Mouse (Mus musculus) forebrain, postnatal 0 days (tissue): ENCODE measurements around the gene Phlpp1. TPM values are rescaled to one million over a fixed set of nuclear protein-coding genes. Genes with fewer than 3 reads are reported as not detected.

Experiments
- ATAC-seq: fragments of 200-750 bp; cut with Nextera tagmentation; 2 replicates; pipeline ENCODE4 v1.8.0; 2017; ENCODE audit warnings: mild to moderate bottlenecking, moderate library complexity
- DNase-seq: peaks from one replicate; pipeline ENCODE4 v3.0.0-alpha.2; 2015
- H3K27ac ChIP-seq: fragments of 300-500 bp; sonication (generic); 2 replicates; pipeline ENCODE4 v1.5.1; 2014; ENCODE audit warnings: low read depth, mild to moderate bottlenecking, antibody characterized with exemption, low read length, moderate library complexity, mixed read lengths
- H3K27me3 ChIP-seq: fragments of 300-500 bp; sonication (generic); 2 replicates; pipeline ENCODE4 v1.6.1; 2014; ENCODE audit warnings: mild to moderate bottlenecking, low read length, mixed read lengths; ENCODE audit not compliant: insufficient read depth
- H3K36me3 ChIP-seq: fragments of 300-500 bp; sonication (generic); 2 replicates; pipeline ENCODE4 v1.6.1; 2014; ENCODE audit warnings: mild to moderate bottlenecking, moderate library complexity; ENCODE audit not compliant: insufficient read depth
- H3K4me1 ChIP-seq: fragments of 300-500 bp; sonication (generic); 2 replicates; pipeline ENCODE4 v1.6.1; 2014; ENCODE audit warnings: antibody characterized with exemption; ENCODE audit not compliant: insufficient read depth
- H3K4me2 ChIP-seq: fragments of 300-500 bp; sonication (generic); 2 replicates; pipeline ENCODE4 v1.6.1; 2014; ENCODE audit warnings: low read depth, mild to moderate bottlenecking, moderate library complexity
- H3K4me3 ChIP-seq: fragments of 300-500 bp; sonication (generic); 2 replicates; pipeline ENCODE4 v1.5.1; 2014; ENCODE audit warnings: low read depth, low read length, mixed read lengths
- H3K9ac ChIP-seq: fragments of 300-500 bp; sonication (generic); 2 replicates; pipeline ENCODE4 v1.6.1; 2014; ENCODE audit warnings: mild to moderate bottlenecking
- H3K9me3 ChIP-seq: fragments of 300-500 bp; sonication (generic); 2 replicates; pipeline ENCODE4 v1.6.1; 2016; ENCODE audit warnings: low read length
- CTCF ChIP-seq: sonication (generic); IDR thresholded peaks from 2 replicates; pipeline ENCODE4 v1.5.1; 2016; ENCODE audit warnings: antibody characterized with exemption, control low read depth, low read depth
- WGBS: fragments of 180-500 bp; shearing (Covaris S2); extraction: QIAGEN DNeasy Blood & Tissue Kit; methylation state at CpG from one replicate; pipeline ENCODE4 v1.1.7; 2014; 5-methylcytosine and 5-hydroxymethylcytosine counted together
- polyA plus RNA-seq: library from polyadenylated mRNA; unstranded; fragments of >200 nt; fragmentation: Nextera tagmentation; extraction: Ambion mirVana; gene quantifications from 2 replicates; pipeline ENCODE4 v1.2.1, GENCODE M21; 2015
- total RNA-seq: library from RNA; depleted of rRNA; stranded (reverse); fragments of >200 nt; gene quantifications from 2 replicates; pipeline ENCODE4 v1.2.3, GENCODE M21; 2014

Gene Phlpp1
- total and polyA plus RNA-seq, 2 experiments from 2014 or later: 5.1 to 32.5 TPM

DNA sequence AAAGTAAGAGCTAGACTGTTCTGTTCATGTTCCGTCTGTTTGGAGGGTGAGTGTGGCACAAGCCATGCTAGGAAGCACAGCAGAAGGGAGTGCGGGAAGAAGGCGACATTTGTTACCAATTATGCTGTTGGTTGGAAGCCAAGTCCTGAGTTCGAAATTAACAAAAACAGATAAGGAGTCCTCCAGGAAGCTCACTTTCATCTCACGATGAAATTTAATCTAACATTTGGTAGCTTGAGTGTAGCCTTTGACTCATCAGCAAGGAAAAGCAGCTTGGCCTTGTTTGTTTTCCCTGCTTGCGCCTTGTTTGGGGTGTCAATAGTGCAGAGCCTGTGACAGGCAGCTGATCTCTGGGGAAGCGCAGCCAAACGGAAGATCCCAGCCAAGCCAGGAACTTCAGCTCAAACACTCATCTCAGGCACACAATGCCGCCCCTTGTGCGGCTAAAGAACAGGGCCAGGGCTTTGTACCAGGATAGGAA lies 16.4 kb upstream of the Phlpp1 start:
- H3K9me3 ChIP-seq: no peaks in the 10 kb centered on the region
- H3K27ac ChIP-seq: no peak overlapping the region
- no peak overlapping the region for H3K4me3 ChIP-seq
- no peak overlapping the region for H3K9ac ChIP-seq
- H3K4me2 ChIP-seq: no peak overlapping the region
- H3K27me3 ChIP-seq: no peaks in the 10 kb centered on the region
- no peaks in the 10 kb centered on the region; the same call in 1 of the 2 replicates for H3K4me1 ChIP-seq
- DNase-seq (peak; percentile 71), ATAC-seq (peak; percentile 81)
- no peaks in the 10 kb centered on the region for H3K36me3 ChIP-seq
- TF ChIP-seq CTCF: no peak
- WGBS: 31% methylated on average over 10 of the region's 10 CpGs

DNA sequence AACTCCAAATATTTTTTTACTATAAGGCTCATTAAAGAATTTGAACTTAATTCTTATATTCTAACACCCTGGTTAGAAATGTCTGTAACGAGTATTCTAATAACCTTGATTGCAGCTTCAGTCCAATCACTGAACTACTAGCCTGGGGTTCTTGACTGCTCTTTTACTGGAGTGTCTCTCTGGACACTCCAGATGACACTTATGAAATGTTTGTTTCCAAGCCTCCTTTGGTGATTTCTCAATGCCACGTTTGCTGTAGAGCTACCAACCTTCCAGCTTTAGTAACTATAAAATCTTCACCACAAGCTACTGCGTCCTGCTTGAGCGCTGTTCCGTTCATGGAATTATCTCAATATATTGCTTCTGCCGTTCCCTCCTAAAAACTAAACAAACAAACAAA lies 15.8 kb upstream of the Phlpp1 start:
- TF ChIP-seq CTCF: no peak
- Histone ChIP-seq H3K9me3 (no peaks in the 10 kb centered on the region), H3K4me3 (no peak overlapping the region), H3K4me2 (no peak overlapping the region), H3K4me1 (no peaks in the 10 kb centered on the region; the same call in 1 of the 2 replicates), H3K27me3 (no peaks in the 10 kb centered on the region), H3K9ac (no peak overlapping the region), H3K27ac (no peak overlapping the region), H3K36me3 (no peaks in the 10 kb centered on the region)
- DNase-seq (no peak), ATAC-seq (no peak)
- 71% methylated on average over 6 of the region's 6 CpGs for WGBS

DNA sequence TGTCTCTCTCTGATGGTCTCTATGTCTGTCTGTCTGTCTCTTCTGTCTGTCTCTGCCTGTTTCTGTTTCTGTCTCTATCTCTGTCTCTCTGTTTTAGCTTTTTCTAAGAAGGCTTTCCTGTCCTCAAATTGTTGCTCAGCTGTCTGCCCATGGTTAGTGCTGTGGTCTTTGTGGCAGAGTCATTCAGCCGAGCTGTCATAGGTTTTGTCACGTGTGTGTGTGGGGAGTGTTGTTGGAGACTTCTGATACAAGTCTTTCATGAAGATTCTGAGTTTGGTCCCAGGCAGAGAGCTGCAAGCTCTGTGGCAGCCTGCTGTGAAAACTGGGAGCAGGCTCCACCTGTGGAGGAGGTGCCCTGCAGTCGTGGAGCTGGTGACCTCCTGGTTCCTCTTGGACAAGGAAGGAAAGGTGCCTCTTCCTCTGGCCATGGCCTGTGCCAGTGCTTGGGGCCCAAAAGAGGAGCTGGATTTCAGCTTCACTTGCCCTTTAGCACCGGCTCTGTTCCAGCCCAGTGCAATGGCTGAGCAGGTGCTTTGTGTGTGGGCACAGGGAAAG lies 13.5 kb upstream of the Phlpp1 start:
- no peak overlapping the region for H3K9ac ChIP-seq
- TF ChIP-seq CTCF: no peak
- ATAC-seq (no peak), DNase-seq (no peak)
- H3K27ac ChIP-seq: no peak overlapping the region
- H3K4me1 ChIP-seq: no peaks in the 10 kb centered on the region; the same call in 1 of the 2 replicates
- no peaks in the 10 kb centered on the region for H3K36me3 ChIP-seq
- 69% methylated on average over 4 of the region's 4 CpGs for WGBS
- no peak overlapping the region for H3K4me3 ChIP-seq
- H3K4me2 ChIP-seq: no peak overlapping the region
- no peaks in the 10 kb centered on the region for H3K9me3 ChIP-seq
- no peaks in the 10 kb centered on the region for H3K27me3 ChIP-seq

DNA sequence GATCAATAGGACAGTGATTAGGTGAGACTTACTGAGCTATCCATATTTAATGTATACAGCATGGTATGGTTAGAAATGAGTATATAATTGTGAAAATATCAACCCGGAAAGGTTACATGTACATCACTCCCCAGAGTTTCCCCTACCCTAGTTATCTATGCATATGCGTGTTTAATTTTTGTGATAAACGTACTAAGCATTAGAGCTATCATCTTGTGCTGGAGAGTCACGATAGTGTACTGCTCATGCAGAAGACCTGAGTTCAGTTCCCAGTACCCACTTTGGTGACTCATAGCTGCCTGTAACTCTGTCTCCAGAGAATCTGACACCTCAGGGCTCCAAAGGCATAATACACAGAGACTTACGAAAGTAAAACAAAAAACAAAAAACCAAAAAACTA lies 11.9 kb upstream of the Phlpp1 start:
- DNase-seq: no peak
- no peaks in the 10 kb centered on the region; the same call in 1 of the 2 replicates for H3K4me1 ChIP-seq
- H3K27me3 ChIP-seq: no peaks in the 10 kb centered on the region
- WGBS: 97% methylated on average over 5 of the region's 5 CpGs
- no peaks in the 10 kb centered on the region for H3K36me3 ChIP-seq
- H3K4me2 ChIP-seq: no peak overlapping the region
- H3K27ac ChIP-seq: no peak overlapping the region
- H3K4me3 ChIP-seq: no peak overlapping the region
- no peak for TF ChIP-seq CTCF
- no peaks in the 10 kb centered on the region for H3K9me3 ChIP-seq
- no peak for ATAC-seq
- no peak overlapping the region for H3K9ac ChIP-seq

DNA sequence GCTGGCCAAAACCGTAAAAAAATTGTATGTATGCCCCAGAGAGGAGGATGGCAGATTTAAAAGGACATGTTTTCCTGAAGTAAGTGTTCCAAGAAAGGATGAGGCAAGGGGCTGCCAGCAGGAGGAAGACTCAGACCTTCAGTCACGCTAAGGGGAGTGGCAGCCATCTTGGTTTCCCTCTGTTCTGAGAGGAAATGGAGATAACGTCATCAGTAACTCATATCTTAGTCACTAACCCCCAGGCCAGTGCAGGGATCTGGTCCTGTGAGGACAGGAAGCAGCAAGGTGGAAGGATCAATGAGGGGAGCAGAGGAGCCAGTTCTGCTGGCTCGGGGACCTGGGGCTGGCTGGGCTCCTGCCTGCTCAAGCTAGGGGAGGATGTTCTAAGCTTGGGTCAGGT lies 10.6 kb upstream of the Phlpp1 start:
- no peak overlapping the region for H3K4me3 ChIP-seq
- H3K27me3 ChIP-seq: no peaks in the 10 kb centered on the region
- no peak for TF ChIP-seq CTCF
- H3K4me1 ChIP-seq: no peaks in the 10 kb centered on the region
- no peak overlapping the region for H3K4me2 ChIP-seq
- H3K9ac ChIP-seq: no peak overlapping the region
- H3K27ac ChIP-seq: no peak overlapping the region
- no peaks in the 10 kb centered on the region for H3K9me3 ChIP-seq
- no peak for DNase-seq
- no peak for ATAC-seq
- 87% methylated on average over 4 of the region's 4 CpGs for WGBS
- H3K36me3 ChIP-seq: no peaks in the 10 kb centered on the region

DNA sequence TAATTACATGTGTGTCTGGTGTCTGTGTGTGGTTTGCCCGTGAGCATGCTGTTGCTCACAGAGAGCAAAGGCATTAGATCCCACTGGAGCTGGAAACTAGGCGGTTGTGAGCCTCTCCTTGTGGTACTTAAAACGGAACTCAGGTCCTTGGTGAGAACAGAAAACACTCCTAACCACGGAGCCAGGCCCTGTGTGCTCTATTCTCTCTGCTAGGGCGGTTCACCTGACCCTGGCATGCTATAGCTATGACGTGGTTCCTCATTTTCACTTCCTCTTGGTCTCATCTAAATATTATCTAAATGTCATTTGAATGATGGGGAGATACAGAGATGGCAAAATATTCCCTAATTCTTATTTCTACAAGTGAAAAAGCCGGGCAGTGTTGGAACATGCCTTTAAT lies 9.0 kb upstream of the Phlpp1 start:
- Histone ChIP-seq H3K36me3 (no peaks in the 10 kb centered on the region), H3K27ac (no peak overlapping the region), H3K9me3 (no peaks in the 10 kb centered on the region), H3K9ac (no peak overlapping the region), H3K4me3 (no peak overlapping the region), H3K4me2 (no peak overlapping the region), H3K27me3 (no peaks in the 10 kb centered on the region), H3K4me1 (no peaks in the 10 kb centered on the region)
- DNase-seq (no peak), ATAC-seq (no peak)
- 82% methylated on average over 7 of the region's 7 CpGs for whole genome bisulfite sequencing
- TF ChIP-seq CTCF: no peak

DNA sequence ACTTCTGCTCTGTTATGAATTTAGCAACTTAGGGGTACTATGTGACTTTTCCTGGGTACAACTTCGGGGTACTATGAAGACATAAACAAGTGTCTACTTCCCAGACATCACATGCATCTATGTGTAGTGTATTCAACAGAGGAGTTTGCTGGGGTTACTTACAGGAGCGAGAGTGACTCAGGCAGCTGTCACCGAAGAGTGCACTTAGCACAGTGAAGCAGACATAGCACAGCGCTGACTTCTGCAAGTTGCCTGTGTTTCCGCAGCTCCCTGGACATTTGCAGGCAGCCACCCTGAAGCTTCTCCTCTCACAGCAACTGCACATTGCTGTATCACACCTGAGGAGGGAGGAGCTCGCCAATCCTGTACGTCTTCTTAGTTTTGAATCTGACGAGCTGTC lies 8.2 kb upstream of the Phlpp1 start:
- DNase-seq (no peak), ATAC-seq (no peak)
- Histone ChIP-seq H3K4me2 (no peak overlapping the region), H3K9me3 (no peaks in the 10 kb centered on the region), H3K9ac (no peak overlapping the region), H3K36me3 (no peaks in the 10 kb centered on the region), H3K27ac (no peak overlapping the region), H3K4me3 (no peak overlapping the region), H3K27me3 (no peaks in the 10 kb centered on the region), H3K4me1 (no peaks in the 10 kb centered on the region)
- 90% methylated on average over 8 of the region's 8 CpGs for WGBS
- TF ChIP-seq CTCF: no peak
